Mouse (Mus musculus) C2C12 (cell line): ENCODE measurements around the gene Asb15.

Experiments used
- CTCF ChIP-seq: IDR thresholded peaks from one replicate; pipeline ENCODE4 v1.5.1; 2011; ENCODE audit not compliant: control insufficient read depth, insufficient read depth, insufficient read length
- FOSL1 ChIP-seq: IDR thresholded peaks from one replicate; pipeline ENCODE4 v1.8.0; 2011; ENCODE audit warnings: mild to moderate bottlenecking, low read length; ENCODE audit not compliant: poor library complexity, insufficient read depth, severe bottlenecking
- MYOD1 ChIP-seq: IDR thresholded peaks from one replicate; pipeline ENCODE4 v1.6.1; 2011; ENCODE audit warnings: low read depth; ENCODE audit not compliant: control insufficient read depth, insufficient read length

- TF ChIP-seq CTCF (no peak), FOSL1 (no peak), MYOD1 (no peak)
Measured at GRCm38 (mm10) chr6:24540106-24540505, 12.2 kb downstream of the Asb15 start.
